9 mouse cellular contexts compared by ENCODE assay signal in the genomic region with DNA sequence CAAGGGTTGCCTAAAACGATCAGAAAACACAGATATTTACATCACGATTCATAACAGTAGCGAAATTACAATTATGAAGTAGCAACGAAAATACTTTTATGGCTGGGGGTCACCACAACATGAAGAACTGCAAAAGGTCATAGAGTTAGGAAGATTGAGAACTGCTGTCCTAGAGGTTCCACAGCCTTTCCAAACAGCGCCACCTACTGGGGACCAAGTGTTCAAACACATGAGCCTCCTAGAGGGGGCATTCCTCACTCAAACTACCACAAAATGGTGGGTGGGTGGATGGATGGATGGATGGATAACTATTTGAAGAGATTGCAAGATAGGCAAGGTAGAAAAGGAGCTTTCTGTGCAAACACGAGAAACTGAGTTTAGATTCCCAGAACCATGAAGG.
A peak's percentile ranks its signal among the peaks of the same experiment; 100 is the strongest.
DNase-seq lines count a peak whose midpoint lies in the region; ATAC-seq and TF ChIP-seq lines count a peak whose summit lies in the region.
"Had no signal": no experiment of that assay in that cellular context is flagged by ENCODE, and none has a peak within 500 bp of the region (broad histone marks: within the 10 kb centered on the region; RNA-seq: fewer than 3 reads in every experiment).

No protein-coding gene starts in this region.

- no peak overlapping the region for H3K27ac ChIP-seq in hindbrain, postnatal 0 days
- H3K27ac ChIP-seq in hindbrain, embryonic 10.5 days: no peak overlapping the region
- H3K27ac ChIP-seq: embryonic facial prominence, embryonic 13.5 days; limb, embryonic 15.5 days had no signal

- no peak for ATAC-seq in hindbrain, postnatal 0 days
- ATAC-seq in hematopoietic stem cell, adult 5-6 weeks (replicated peaks in 1 of 2; ENCODE audit: insufficient read depth in 1 of 2, low FRiP score in 2 of 2, low TSS enrichment in 1 of 2, low read depth in 1 of 2, poor library complexity in 2 of 2, severe bottlenecking in 2 of 2): peak; percentile 46 to 53; a peak in 1 of 4 replicates

- no peaks in the 10 kb centered on the region for H3K36me3 ChIP-seq in hindbrain, postnatal 0 days (ENCODE audit: insufficient read depth, low read length)
- H3K36me3 ChIP-seq in hindbrain, embryonic 10.5 days: no peaks in the 10 kb centered on the region
- no peaks in the 10 kb centered on the region for H3K36me3 ChIP-seq in E14TG2a.4 (ENCODE audit: insufficient read depth, low read length)
- H3K36me3 ChIP-seq: embryonic facial prominence, embryonic 13.5 days; limb, embryonic 15.5 days had no signal

- H3K27me3 ChIP-seq in hindbrain, postnatal 0 days (ENCODE audit: insufficient read depth, low read length): no peaks in the 10 kb centered on the region
- no peaks in the 10 kb centered on the region for H3K27me3 ChIP-seq in hindbrain, embryonic 10.5 days (ENCODE audit: insufficient read depth, poor library complexity, severe bottlenecking)
- no peaks in the 10 kb centered on the region for H3K27me3 ChIP-seq in E14TG2a.4 (ENCODE audit: insufficient read depth, low read length)
- H3K27me3 ChIP-seq: embryonic facial prominence, embryonic 13.5 days; limb, embryonic 15.5 days had no signal

- no peaks in the 10 kb centered on the region for H3K4me1 ChIP-seq in hindbrain, postnatal 0 days (ENCODE audit: insufficient read depth, low read length)
- no peaks in the 10 kb centered on the region for H3K4me1 ChIP-seq in hindbrain, embryonic 10.5 days (replicated peaks)
- H3K4me1 ChIP-seq in E14TG2a.4 (replicated peaks; ENCODE audit: low read depth, low read length): no peaks in the 10 kb centered on the region
- H3K4me1 ChIP-seq: limb, embryonic 15.5 days had no signal

- WGBS in hindbrain, postnatal 0 days: 88% methylated on average over 6 of the region's 6 CpGs
- 88% methylated on average over 6 of the region's 6 CpGs for WGBS in hindbrain, embryonic 10.5 days

- H3K4me3 ChIP-seq in hindbrain, postnatal 0 days (ENCODE audit: low read length): no peak overlapping the region
- no peak overlapping the region for H3K4me3 ChIP-seq in hindbrain, embryonic 10.5 days
- no peak overlapping the region for H3K4me3 ChIP-seq in E14TG2a.4 (replicated peaks; ENCODE audit: low read length)
- H3K4me3 ChIP-seq: embryonic facial prominence, embryonic 13.5 days; limb, embryonic 15.5 days had no signal

- no peak overlapping the region for H3K9ac ChIP-seq in hindbrain, postnatal 0 days (replicated peaks; ENCODE audit: low read length)
- H3K9ac ChIP-seq: embryonic facial prominence, embryonic 13.5 days; limb, embryonic 15.5 days had no signal

- no peak overlapping the region for H3K4me2 ChIP-seq in hindbrain, postnatal 0 days (ENCODE audit: low read depth, low read length)
- H3K4me2 ChIP-seq: embryonic facial prominence, embryonic 13.5 days; limb, embryonic 15.5 days had no signal

- no peaks in the 10 kb centered on the region for H3K9me3 ChIP-seq in hindbrain, postnatal 0 days (ENCODE audit: low read length)
- H3K9me3 ChIP-seq in hindbrain, embryonic 10.5 days: no peaks in the 10 kb centered on the region
- peaks cover 19% of the 10 kb centered on the region for H3K9me3 ChIP-seq in E14TG2a.4 (ENCODE audit: low read length)
- H3K9me3 ChIP-seq: embryonic facial prominence, embryonic 13.5 days; limb, embryonic 15.5 days had no signal

- peak; percentile 32 for DNase-seq in hindbrain, postnatal 0 days (ENCODE audit: low spot score)
- no peak for DNase-seq in hindbrain, embryonic 10.5 days (ENCODE audit: low spot score)
- DNase-seq in A20 (ENCODE audit: low read depth, low spot score): peak; percentile 16
- DNase-seq in urinary bladder, postnatal 4 days (ENCODE audit: low spot score in 2 of 2): no peak
- no peak for DNase-seq in layer of hippocampus, postnatal 14 days (ENCODE audit: low spot score in 2 of 2)

- TF ChIP-seq CTCF in hindbrain, postnatal 0 days (IDR thresholded peaks at IDR 0.05; ENCODE audit: low read depth): peak; percentile 44; the same call in 1 of the 2 replicates
- peak; percentile 28 for TF ChIP-seq CTCF in E14TG2a.4 (conservative IDR thresholded peaks at IDR 0.05; ENCODE audit: low read length)

Comparison
In these comparisons a context has a peak if more than half of its experiments do, and no peak if none do; other contexts are left out.
1. DNase-seq: peak in hindbrain, postnatal 0 days (single experiment) and A20 (single experiment); none in hindbrain, embryonic 10.5 days (single experiment), urinary bladder, postnatal 4 days (0 of 2) and layer of hippocampus, postnatal 14 days (0 of 2).